Mouse (Mus musculus) stomach, embryonic 16.5 days (tissue): ENCODE data around the gene Acp2. TPM values are rescaled to one million over a fixed set of nuclear protein-coding genes. Genes with fewer than 3 reads are reported as not detected.

Experiments
- ATAC-seq: fragments of 200-750 bp; cut with Nextera tagmentation; 2 replicates; pipeline ENCODE4 v1.8.0; 2017; ENCODE audit warnings: moderate number of reproducible peaks, moderate TSS enrichment; ENCODE audit not compliant: insufficient read depth, low FRiP score
- H3K27ac ChIP-seq: fragments of 300-500 bp; sonication (generic); 2 replicates; pipeline ENCODE4 v1.5.1; 2014; ENCODE audit warnings: low read length
- H3K27me3 ChIP-seq: fragments of 300-500 bp; sonication (generic); 2 replicates; pipeline ENCODE4 v1.6.1; 2014; ENCODE audit warnings: low read length, control low read depth, mixed read lengths; ENCODE audit not compliant: control insufficient read depth, insufficient read depth
- H3K36me3 ChIP-seq: fragments of 300-500 bp; sonication (generic); 2 replicates; pipeline ENCODE4 v1.6.1; 2014; ENCODE audit warnings: low read length; ENCODE audit not compliant: control insufficient read depth, insufficient read depth
- H3K4me1 ChIP-seq: fragments of 300-500 bp; sonication (generic); 2 replicates; pipeline ENCODE4 v1.6.1; 2014; ENCODE audit warnings: low read length, control low read depth, mixed read lengths; ENCODE audit not compliant: control insufficient read depth, insufficient read depth
- H3K4me2 ChIP-seq: fragments of 300-500 bp; sonication (generic); 2 replicates; pipeline ENCODE4 v1.6.1; 2014; ENCODE audit warnings: low read depth, low read length, mixed read lengths
- H3K4me3 ChIP-seq: fragments of 300-500 bp; sonication (generic); replicated peaks from 2 replicates; pipeline ENCODE4 v1.5.1; 2014; ENCODE audit warnings: mild to moderate bottlenecking, low read length
- H3K9ac ChIP-seq: fragments of 300-500 bp; sonication (generic); 2 replicates; pipeline ENCODE4 v1.6.1; 2014; ENCODE audit warnings: low read length
- H3K9me3 ChIP-seq: fragments of 300-500 bp; sonication (generic); replicated peaks from 2 replicates; pipeline ENCODE4 v1.6.1; 2016; ENCODE audit warnings: low read length, control low read depth; ENCODE audit not compliant: control insufficient read depth
- WGBS: fragments of 180-500 bp; shearing (Covaris S2); extraction: QIAGEN DNeasy Blood & Tissue Kit; methylation state at CpG from one replicate; pipeline ENCODE4 v1.1.7; 2014; 5-methylcytosine and 5-hydroxymethylcytosine counted together
- polyA plus RNA-seq: library from polyadenylated mRNA; unstranded; fragments of >200 nt; fragmentation: Nextera tagmentation; extraction: Ambion mirVana; gene quantifications from 2 replicates; pipeline ENCODE4 v1.2.1, GENCODE M21; 2015

Acp2 gene
- polyA plus RNA-seq, 1 experiment from 2014 or later = 23.1 TPM

- ATAC-seq = no peak
- WGBS = 79% methylated on average over 4 of the region's 4 CpGs
- Histone ChIP-seq H3K4me1 (0 out of 2 replicates have a peak, but pooled peaks cover 2% of the 10 kb centered on the region), H3K27ac (no peak overlapping the region), H3K27me3 (no peaks in the 10 kb centered on the region), H3K9me3 (no peaks in the 10 kb centered on the region), H3K36me3 (no peaks in the 10 kb centered on the region), H3K9ac (no peak overlapping the region), H3K4me2 (no peak overlapping the region), H3K4me3 (no peak overlapping the region)
Measured at GRCm38 (mm10) chr2:91248366-91248765, 45.7 kb downstream of the Acp2 start.

- no peak for ATAC-seq
- Histone ChIP-seq H3K36me3 (no peaks in the 10 kb centered on the region), H3K4me2 (no peak overlapping the region), H3K27me3 (peaks cover 4% of the 10 kb centered on the region; the same call in 1 of the 2 replicates), H3K27ac (no peak overlapping the region), H3K9me3 (no peaks in the 10 kb centered on the region), H3K4me3 (no peak overlapping the region), H3K9ac (no peak overlapping the region), H3K4me1 (no peaks in the 10 kb centered on the region)
- WGBS = 66% methylated on average over 4 of the region's 4 CpGs
Measured at GRCm38 (mm10) chr2:91252001-91252400, 49.3 kb downstream of the Acp2 start.

- 60% methylated on average over 4 of the region's 4 CpGs for WGBS
- Histone ChIP-seq H3K9me3 (no peaks in the 10 kb centered on the region), H3K4me2 (no peak overlapping the region), H3K27ac (no peak overlapping the region), H3K4me3 (no peak overlapping the region), H3K9ac (no peak overlapping the region), H3K27me3 (peaks cover 4% of the 10 kb centered on the region; the same call in 1 of the 2 replicates), H3K36me3 (no peaks in the 10 kb centered on the region), H3K4me1 (peaks cover under 1% of the 10 kb centered on the region)
- no peak for ATAC-seq
Measured at GRCm38 (mm10) chr2:91252512-91252911, 49.8 kb downstream of the Acp2 start.

GRCm38 (mm10) chr2:91254725-91255380 lies 52.2 kb downstream of the Acp2 start:
- H3K4me3 ChIP-seq = no peak overlapping the region
- no peaks in the 10 kb centered on the region for H3K9me3 ChIP-seq
- no peak overlapping the region for H3K9ac ChIP-seq
- no peak overlapping the region for H3K4me2 ChIP-seq
- no peak for ATAC-seq
- H3K4me1 ChIP-seq = peaks cover 9% of the 10 kb centered on the region
- no peaks in the 10 kb centered on the region for H3K36me3 ChIP-seq
- peaks cover 4% of the 10 kb centered on the region; the same call in 1 of the 2 replicates for H3K27me3 ChIP-seq
- 44% methylated on average over 8 of the region's 8 CpGs for WGBS
- no peak overlapping the region for H3K27ac ChIP-seq

GRCm38 (mm10) chr2:91255661-91256150 lies 53.0 kb downstream of the Acp2 start, which contains the start of gene Pacsin3:
Gene Pacsin3 (plus strand): TSS chr2:91255954.
- ATAC-seq = no peak
- Histone ChIP-seq H3K4me3 (peak within 1 kb of the TSS; percentile 73), H3K27me3 (peaks cover 4% of the 10 kb centered on the region; the same call in 1 of the 2 replicates), H3K4me2 (peak within 1 kb of the TSS; percentile 65), H3K9ac (peak within 1 kb of the TSS; percentile 80), H3K9me3 (no peaks in the 10 kb centered on the region), H3K4me1 (peaks cover 9% of the 10 kb centered on the region), H3K27ac (peak within 1 kb of the TSS; percentile 92), H3K36me3 (no peaks in the 10 kb centered on the region)
- WGBS = 2% methylated on average over 27 of the region's 27 CpGs

GRCm38 (mm10) chr2:91256256-91257125 lies 53.8 kb downstream of the Acp2 start:
- peaks cover 9% of the 10 kb centered on the region for H3K4me1 ChIP-seq
- under 1% methylated on average over 52 of the region's 52 CpGs for WGBS
- ATAC-seq = peak; percentile 76

GRCm38 (mm10) chr2:91257126-91257980 lies 54.7 kb downstream of the Acp2 start:
- H3K27ac ChIP-seq = peak overlapping the region; percentile 92
- H3K27me3 ChIP-seq = peaks cover 4% of the 10 kb centered on the region; the same call in 1 of the 2 replicates
- peak overlapping the region; percentile 80 for H3K9ac ChIP-seq
- 2% methylated on average over 22 of the region's 22 CpGs for WGBS
- no peaks in the 10 kb centered on the region for H3K9me3 ChIP-seq
- H3K36me3 ChIP-seq = no peaks in the 10 kb centered on the region
- peaks cover 9% of the 10 kb centered on the region for H3K4me1 ChIP-seq
- peak overlapping the region; percentile 73 for H3K4me3 ChIP-seq
- H3K4me2 ChIP-seq = peak overlapping the region; percentile 65
- ATAC-seq = peak; percentile 65

More at GRCm38 (mm10) chr2:91256256-91257125, 53.8 kb downstream of the Acp2 start:
- Histone ChIP-seq H3K4me2 (peak overlapping the region; percentile 65), H3K27ac (peak overlapping the region; percentile 92), H3K4me3 (peak overlapping the region; percentile 73), H3K27me3 (peaks cover 4% of the 10 kb centered on the region; the same call in 1 of the 2 replicates), H3K36me3 (no peaks in the 10 kb centered on the region), H3K9me3 (no peaks in the 10 kb centered on the region), H3K9ac (peak overlapping the region; percentile 80)

GRCm38 (mm10) chr2:91258054-91258453 lies 55.4 kb downstream of the Acp2 start:
- Histone ChIP-seq H3K27ac (peak overlapping the region; percentile 92), H3K36me3 (no peaks in the 10 kb centered on the region), H3K4me3 (peak overlapping the region; percentile 73), H3K4me2 (peak overlapping the region; percentile 65), H3K27me3 (peaks cover 4% of the 10 kb centered on the region; the same call in 1 of the 2 replicates), H3K4me1 (peaks cover 9% of the 10 kb centered on the region), H3K9ac (peak overlapping the region; percentile 80), H3K9me3 (no peaks in the 10 kb centered on the region)
- peak; percentile 39; the same call in 1 of the 2 replicates for ATAC-seq
- WGBS = 60% methylated on average over 5 of the region's 5 CpGs
